Mouse (Mus musculus) heart, embryonic 14.5 days (tissue): Measurements from ENCODE around the gene Wipf1. TPM values are rescaled to one million over a fixed set of nuclear protein-coding genes. Genes with fewer than 3 reads are reported as not detected.

ENCODE experiments used
- ATAC-seq: fragments of 200-750 bp; cut with Nextera tagmentation; 2 replicates; pipeline ENCODE4 v1.8.0; 2017; ENCODE audit warnings: low read depth, moderate TSS enrichment; ENCODE audit not compliant: insufficient number of reproducible peaks, insufficient read depth, low FRiP score
- H3K27ac ChIP-seq, 2 experiments: fragments of 200-500 bp in 1 of 2; fragments of 300-500 bp in 1 of 2; sonication (generic) in 1 of 2; replicated peaks in 1 of 2; 2 replicates each; pipeline ENCODE4 v1.5.1; 2012 to 2014; ENCODE audit warnings: low read depth in 2 of 2, low read length in 2 of 2, control low read depth in 1 of 2, mild to moderate bottlenecking in 1 of 2, mixed read lengths in 1 of 2; ENCODE audit not compliant: control insufficient read depth in 1 of 2, insufficient read depth in 1 of 2
- H3K27me3 ChIP-seq: fragments of 300-500 bp; sonication (generic); 2 replicates; pipeline ENCODE4 v1.6.1; 2014; ENCODE audit warnings: mild to moderate bottlenecking, low read length, control low read depth; ENCODE audit not compliant: control insufficient read depth, insufficient read depth
- H3K36me3 ChIP-seq: fragments of 300-500 bp; sonication (generic); 2 replicates; pipeline ENCODE4 v1.6.1; 2014; ENCODE audit warnings: mild to moderate bottlenecking, control low read depth, low read length, mixed read lengths; ENCODE audit not compliant: control insufficient read depth, insufficient read depth
- H3K4me1 ChIP-seq, 2 experiments: fragments of 200-500 bp in 1 of 2; fragments of 300-500 bp in 1 of 2; sonication (generic) in 1 of 2; 2 replicates each; pipeline ENCODE4 v1.6.1; 2012 to 2014; ENCODE audit warnings: low read length in 2 of 2, control low read depth in 1 of 2, mixed read lengths in 1 of 2; ENCODE audit not compliant: control insufficient read depth in 2 of 2, insufficient read depth in 2 of 2
- H3K4me2 ChIP-seq: fragments of 300-500 bp; sonication (generic); 2 replicates; pipeline ENCODE4 v1.6.1; 2014; ENCODE audit warnings: mild to moderate bottlenecking, low read length
- H3K4me3 ChIP-seq, 2 experiments: fragments of 200-500 bp in 1 of 2; fragments of 300-500 bp in 1 of 2; sonication (generic) in 1 of 2; 2 replicates each; pipeline ENCODE4 v1.5.1; 2012 to 2014; ENCODE audit warnings: low read length in 2 of 2, mild to moderate bottlenecking in 2 of 2, control low read depth in 1 of 2, low read depth in 1 of 2, moderate library complexity in 1 of 2; ENCODE audit not compliant: control insufficient read depth in 1 of 2, insufficient read depth in 1 of 2
- H3K9ac ChIP-seq: fragments of 300-500 bp; sonication (generic); 2 replicates; pipeline ENCODE4 v1.6.1; 2014; ENCODE audit warnings: mild to moderate bottlenecking, low read length
- H3K9me3 ChIP-seq: fragments of 300-500 bp; sonication (generic); 2 replicates; pipeline ENCODE4 v1.6.1; 2016; ENCODE audit warnings: low read length, control low read depth; ENCODE audit not compliant: control insufficient read depth
- WGBS: fragments of 180-500 bp; shearing (Covaris S2); extraction: QIAGEN DNeasy Blood & Tissue Kit; methylation state at CpG from one replicate; pipeline ENCODE4 v1.1.7; 2014; 5-methylcytosine and 5-hydroxymethylcytosine counted together
- polyA plus RNA-seq: library from polyadenylated mRNA; unstranded; fragments of >200 nt; fragmentation: Nextera tagmentation; extraction: Ambion mirVana; gene quantifications from 2 replicates; pipeline ENCODE4 v1.2.1, GENCODE M21; 2014

Wipf1 gene
- polyA plus RNA-seq, 1 experiment from 2014 or later, result 7.6 TPM

GRCm38 (mm10) chr2:73484561-73485235, 44.8 kb downstream of the Wipf1 start:
- H3K27ac ChIP-seq, result peak overlapping the region; percentile 66 to 75
- peak overlapping the region; percentile 48; the same call in 1 of the 2 replicates for H3K9ac ChIP-seq
- WGBS, result 45% methylated on average over 15 of the region's 15 CpGs
- no peak for ATAC-seq
- peak overlapping the region; percentile 1 to 25 for H3K4me3 ChIP-seq
- peaks cover 8 to 17% of the 10 kb centered on the region in 2 experiments; a peak in 2 of 4 replicates for H3K4me1 ChIP-seq
- H3K36me3 ChIP-seq, result no peaks in the 10 kb centered on the region
- H3K4me2 ChIP-seq, result peak overlapping the region; percentile 40
- H3K9me3 ChIP-seq, result no peaks in the 10 kb centered on the region
- no peaks in the 10 kb centered on the region for H3K27me3 ChIP-seq

- WGBS, result 83% methylated on average over 6 of the region's 6 CpGs
- no peak overlapping the region for H3K27ac ChIP-seq
- H3K9ac ChIP-seq, result no peak overlapping the region
- H3K4me2 ChIP-seq, result no peak overlapping the region
- no peaks in the 10 kb centered on the region for H3K36me3 ChIP-seq
- no peaks in the 10 kb centered on the region for H3K27me3 ChIP-seq
- no peak overlapping the region for H3K4me3 ChIP-seq
- H3K4me1 ChIP-seq, result peaks cover 0 to 8% of the 10 kb centered on the region in 2 experiments; a peak in 2 of 4 replicates
- H3K9me3 ChIP-seq, result no peaks in the 10 kb centered on the region
- ATAC-seq, result no peak
These were observed 50.7 kb downstream of the Wipf1 start for GRCm38 (mm10) chr2:73478805-73479204.

- Histone ChIP-seq H3K9ac (no peak overlapping the region), H3K4me2 (no peak overlapping the region), H3K4me1 (peaks cover 0 to 8% of the 10 kb centered on the region in 2 experiments; a peak in 2 of 4 replicates), H3K27me3 (no peaks in the 10 kb centered on the region), H3K27ac (no peak overlapping the region), H3K4me3 (no peak overlapping the region), H3K9me3 (no peaks in the 10 kb centered on the region), H3K36me3 (no peaks in the 10 kb centered on the region)
- 81% methylated on average over 7 of the region's 7 CpGs for WGBS
- ATAC-seq, result no peak
These were observed 52.0 kb downstream of the Wipf1 start for GRCm38 (mm10) chr2:73477501-73477900.

- Histone ChIP-seq H3K36me3 (no peaks in the 10 kb centered on the region), H3K9me3 (no peaks in the 10 kb centered on the region), H3K27ac (no peak overlapping the region), H3K9ac (no peak overlapping the region), H3K4me1 (peaks cover 0 to 8% of the 10 kb centered on the region in 2 experiments; a peak in 2 of 4 replicates), H3K4me3 (no peak overlapping the region), H3K27me3 (no peaks in the 10 kb centered on the region), H3K4me2 (no peak overlapping the region)
- WGBS, result 36% methylated on average over 3 of the region's 3 CpGs
- ATAC-seq, result no peak
These were observed 54.0 kb downstream of the Wipf1 start for GRCm38 (mm10) chr2:73475519-73475918.

GRCm38 (mm10) chr2:73472130-73472529, 57.4 kb downstream of the Wipf1 start:
- H3K36me3 ChIP-seq, result no peaks in the 10 kb centered on the region
- no peaks in the 10 kb centered on the region for H3K9me3 ChIP-seq
- no peak overlapping the region for H3K4me3 ChIP-seq
- no peaks in the 10 kb centered on the region for H3K27me3 ChIP-seq
- H3K4me2 ChIP-seq, result no peak overlapping the region
- H3K27ac ChIP-seq, result no peak overlapping the region
- ATAC-seq, result no peak
- WGBS, result 88% methylated on average over 2 of the region's 2 CpGs
- H3K9ac ChIP-seq, result no peak overlapping the region
- peaks cover 2 to 4% of the 10 kb centered on the region in 2 experiments; a peak in 3 of 4 replicates for H3K4me1 ChIP-seq

- Histone ChIP-seq H3K4me2 (no peak overlapping the region), H3K27me3 (no peaks in the 10 kb centered on the region), H3K36me3 (no peaks in the 10 kb centered on the region), H3K27ac (no peak overlapping the region), H3K4me3 (no peak overlapping the region), H3K9me3 (no peaks in the 10 kb centered on the region), H3K9ac (no peak overlapping the region), H3K4me1 (peaks cover 0 to 2% of the 10 kb centered on the region in 2 experiments; a peak in 1 of 4 replicates)
- WGBS, result 68% methylated on average over 10 of the region's 10 CpGs
- ATAC-seq, result no peak; the same call in 1 of the 2 replicates
These were observed 59.3 kb downstream of the Wipf1 start for GRCm38 (mm10) chr2:73470146-73470630.

GRCm38 (mm10) chr2:73469552-73469951, 60.0 kb downstream of the Wipf1 start:
- H3K27ac ChIP-seq, result no peak overlapping the region
- peaks cover 0 to 2% of the 10 kb centered on the region in 2 experiments; a peak in 1 of 4 replicates for H3K4me1 ChIP-seq
- no peak for ATAC-seq
- no peaks in the 10 kb centered on the region for H3K36me3 ChIP-seq
- H3K27me3 ChIP-seq, result no peaks in the 10 kb centered on the region
- H3K4me2 ChIP-seq, result no peak overlapping the region
- no peak overlapping the region for H3K4me3 ChIP-seq
- no peaks in the 10 kb centered on the region for H3K9me3 ChIP-seq
- no peak overlapping the region for H3K9ac ChIP-seq
- WGBS, result 85% methylated on average over 6 of the region's 6 CpGs
